Mouse (Mus musculus) thymus, postnatal 4 days (tissue): Measurements from ENCODE around the gene Gm5797.
"Not testable (repeated sequence)": the region's sequence is repeated elsewhere in the genome, so short reads cannot be mapped to it uniquely, and the experiment has no call there.

Experiments
- DNase-seq: peaks from one replicate; pipeline ENCODE4 v3.0.0; 2021

The Gm5797 gene

DNA sequence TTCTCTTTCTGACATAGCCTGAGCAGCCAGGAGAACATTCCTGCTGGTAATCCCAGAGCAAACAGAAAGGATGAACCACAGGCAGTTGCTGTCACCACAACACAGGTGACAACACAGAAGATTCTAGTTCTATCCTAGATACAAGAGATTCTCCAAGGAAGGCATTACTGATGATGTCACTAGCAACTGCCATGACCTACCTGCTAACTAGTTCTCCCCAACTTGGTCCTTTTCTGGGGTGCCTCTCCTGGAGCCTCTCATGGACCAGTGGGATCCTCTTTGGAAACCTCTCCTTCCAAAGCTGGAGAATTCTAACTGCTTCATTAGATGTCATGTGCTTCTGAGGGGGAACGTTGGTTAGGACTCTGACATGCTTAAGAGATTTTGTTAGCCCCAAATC lies at the start of gene Gm5797:
Gene Gm5797 (minus strand): TSS at position 101 of the 400 bp plus-strand sequence.
- DNase-seq: not testable (repeated sequence)

DNA sequence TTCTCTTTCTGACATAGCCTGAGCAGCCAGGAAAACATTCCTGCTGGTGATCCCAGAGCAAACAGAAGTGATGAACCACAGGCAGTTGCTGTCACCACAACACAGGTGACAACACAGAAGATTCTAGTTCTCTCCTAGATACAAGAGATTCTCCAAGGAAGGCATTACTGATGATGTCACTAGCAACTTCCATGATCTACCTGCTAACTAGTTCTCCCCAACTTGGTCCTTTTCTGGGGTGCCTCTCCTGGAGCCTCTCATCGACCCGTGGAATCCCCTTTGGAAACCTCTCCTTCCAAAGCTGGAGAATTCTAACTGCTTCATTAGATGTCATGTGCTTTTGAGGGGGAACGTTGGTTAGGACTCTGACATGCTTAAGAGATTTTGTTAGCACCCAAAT lies 32.8 kb upstream of the Gm5797 start, which contains the start of gene Gm8374:
Gene Gm8374 (minus strand): TSS at position 101 of the 400 bp plus-strand sequence.
- not testable (repeated sequence) for DNase-seq

DNA sequence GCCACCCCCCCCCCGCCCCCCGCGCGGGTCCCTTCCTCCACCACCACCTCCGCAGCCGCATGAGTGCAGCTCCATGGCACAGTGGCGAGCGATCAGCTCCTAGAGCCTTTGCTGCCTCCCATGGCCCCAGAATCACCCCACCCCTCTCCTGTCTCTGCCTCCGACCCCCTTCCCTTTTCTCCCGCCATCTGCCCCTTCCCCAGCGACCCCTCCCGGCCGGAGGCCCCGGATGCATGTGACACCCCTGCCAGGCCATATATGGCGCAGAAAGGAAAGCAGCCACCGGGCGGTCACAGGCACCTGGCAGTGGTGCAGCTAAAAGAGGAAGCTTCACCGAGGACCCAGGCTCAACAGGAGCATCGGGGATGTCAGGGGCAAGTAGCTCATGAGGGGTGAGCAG lies 17.1 kb downstream of the Gm5797 start:
- peak; percentile 53 for DNase-seq

DNA sequence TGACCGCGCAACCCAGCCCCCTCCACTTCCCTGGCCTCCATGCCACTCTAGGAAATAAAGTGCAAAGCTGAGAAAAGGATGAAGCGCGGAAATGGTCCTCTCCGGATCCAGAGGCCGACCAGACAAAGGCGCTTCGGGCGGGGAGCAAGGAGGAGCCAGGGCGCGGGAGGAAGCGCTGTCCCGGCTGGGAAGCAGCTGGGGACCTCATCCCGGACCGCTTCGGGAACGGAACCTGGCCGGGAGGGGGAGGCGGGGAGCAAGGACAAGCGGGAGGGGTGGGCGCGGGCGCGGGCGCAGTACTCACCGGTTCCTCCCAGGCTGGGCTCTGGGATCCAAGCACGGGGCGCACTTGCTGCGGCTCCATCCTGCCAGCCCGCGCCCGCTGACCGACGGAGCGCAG lies 17.5 kb downstream of the Gm5797 start, which contains the start of gene Gm3739:
Gene Gm3739 (minus strand): TSS at position 389 of the 400 bp plus-strand sequence.
- not testable (repeated sequence) for DNase-seq
